Mouse (Mus musculus) MEL (cell line): ENCODE measurements around the gene Col19a1. TPM values are rescaled to one million over a fixed set of nuclear protein-coding genes. Genes with fewer than 3 reads are reported as not detected.

Source experiments
- DNase-seq: peaks from one replicate; pipeline ENCODE4 v3.0.0; 2011; ENCODE audit warnings: low read depth, low spot score
- H3K27ac ChIP-seq: 2 replicates; pipeline ENCODE4 v1.5.1; 2012; ENCODE audit warnings: low read depth, mild to moderate bottlenecking, control low read depth, low read length, moderate library complexity; ENCODE audit not compliant: control insufficient read depth
- H3K27me3 ChIP-seq, 2 experiments: fragments of 150-350 bp in 1 of 2; sonication (generic) in 1 of 2; 2 replicates each; pipeline ENCODE4 v1.6.1; 2012; ENCODE audit warnings: low read length in 2 of 2, mild to moderate bottlenecking in 2 of 2, improper control_type of control experiment in 1 of 2, moderate library complexity in 1 of 2; ENCODE audit not compliant: insufficient read depth in 2 of 2, control insufficient read depth in 1 of 2
- H3K36me3 ChIP-seq, 2 experiments: 2 replicates each; pipeline ENCODE4 v1.6.1; 2012 to 2014; ENCODE audit warnings: low read length in 2 of 2, improper control_type of control experiment in 1 of 2, inconsistent platforms in 1 of 2, mild to moderate bottlenecking in 1 of 2; ENCODE audit not compliant: insufficient read depth in 2 of 2, control insufficient read depth in 1 of 2
- H3K4me1 ChIP-seq, 2 experiments: fragments of 150-350 bp in 1 of 2; sonication (generic) in 1 of 2; 2 replicates each; pipeline ENCODE4 v1.6.1; 2012; ENCODE audit warnings: low read length in 2 of 2, improper control_type of control experiment in 1 of 2, mild to moderate bottlenecking in 1 of 2; ENCODE audit not compliant: insufficient read depth in 2 of 2, control insufficient read depth in 1 of 2
- H3K4me3 ChIP-seq, 2 experiments: fragments of 150-350 bp in 1 of 2; sonication (generic) in 1 of 2; 2 replicates each; pipeline ENCODE4 v1.5.1; 2012; ENCODE audit warnings: low read depth in 2 of 2, low read length in 2 of 2, mild to moderate bottlenecking in 2 of 2, moderate library complexity in 2 of 2, control low read depth in 1 of 2, improper control_type of control experiment in 1 of 2; ENCODE audit not compliant: control insufficient read depth in 1 of 2, insufficient read depth in 1 of 2
- H3K79me2 ChIP-seq: 2 replicates; pipeline ENCODE4 v1.6.1; 2012; ENCODE audit warnings: mild to moderate bottlenecking, low read length, moderate library complexity; ENCODE audit not compliant: control insufficient read depth, poor library complexity, insufficient read depth
- H3K9ac ChIP-seq: 2 replicates; pipeline ENCODE4 v1.6.1; 2012; ENCODE audit warnings: low read depth, mild to moderate bottlenecking, control low read depth, low read length, moderate library complexity; ENCODE audit not compliant: control insufficient read depth, poor library complexity, severe bottlenecking
- H3K9me3 ChIP-seq: fragments of 150-350 bp; sonication (generic); replicated peaks from 2 replicates; pipeline ENCODE4 v1.6.1; 2012; ENCODE audit warnings: mild to moderate bottlenecking, low read length, improper control_type of control experiment, moderate library complexity; ENCODE audit not compliant: insufficient read depth
- EP300 ChIP-seq, 2 experiments: IDR thresholded peaks; 2 replicates each; pipeline ENCODE4 v1.6.1; 2011; ENCODE audit warnings: improper control_type of control experiment in 2 of 2, low read length in 2 of 2, low read depth in 1 of 2, mild to moderate bottlenecking in 1 of 2
- ETS1 ChIP-seq: IDR thresholded peaks from 2 replicates; pipeline ENCODE4 v1.6.1; 2012; ENCODE audit warnings: low read depth, mild to moderate bottlenecking, inconsistent platforms, low read length, improper control_type of control experiment, moderate library complexity
- GABPA ChIP-seq: IDR thresholded peaks from 2 replicates; pipeline ENCODE4 v1.6.1; 2012; ENCODE audit warnings: low read depth, mild to moderate bottlenecking, inconsistent platforms, low read length, improper control_type of control experiment, moderate library complexity
- HCFC1 ChIP-seq: IDR thresholded peaks from 2 replicates; pipeline ENCODE4 v1.6.1; 2012; ENCODE audit warnings: low read depth, mild to moderate bottlenecking, inconsistent platforms, low read length, improper control_type of control experiment, moderate library complexity
- JUND ChIP-seq: IDR thresholded peaks from 2 replicates; pipeline ENCODE4 v1.6.1; 2011; ENCODE audit warnings: low read depth, mild to moderate bottlenecking, improper control_type of control experiment, low read length
- MXI1 ChIP-seq: IDR thresholded peaks from 2 replicates; pipeline ENCODE4 v1.6.1; 2011; ENCODE audit warnings: mild to moderate bottlenecking, low read depth, low read length, improper control_type of control experiment
- MYC ChIP-seq: IDR thresholded peaks from 2 replicates; pipeline ENCODE4 v1.6.1; 2011; ENCODE audit warnings: low read depth, mild to moderate bottlenecking, low read length, improper control_type of control experiment, moderate library complexity
- NRF1 ChIP-seq: IDR thresholded peaks from 2 replicates; pipeline ENCODE4 v1.6.1; 2014; ENCODE audit warnings: low read depth, mild to moderate bottlenecking, inconsistent platforms, low read length, improper control_type of control experiment, moderate library complexity; ENCODE audit not compliant: poor library complexity, insufficient read depth, severe bottlenecking
- POLR2AphosphoS2 ChIP-seq: IDR thresholded peaks from 2 replicates; pipeline ENCODE4 v1.6.1; 2011; ENCODE audit warnings: low read length, improper control_type of control experiment
- RAD21 ChIP-seq: IDR thresholded peaks from 2 replicates; pipeline ENCODE4 v1.6.1; 2011; ENCODE audit warnings: mild to moderate bottlenecking, low read depth, low read length, improper control_type of control experiment
- SIN3A ChIP-seq: IDR thresholded peaks from 2 replicates; pipeline ENCODE4 v1.6.1; 2012; ENCODE audit warnings: low read length, improper control_type of control experiment, inconsistent platforms
- SMC3 ChIP-seq: IDR thresholded peaks from 2 replicates; pipeline ENCODE4 v1.6.1; 2011; ENCODE audit warnings: low read depth, low read length, improper control_type of control experiment
- UBTF ChIP-seq: IDR thresholded peaks from 2 replicates; pipeline ENCODE4 v1.6.1; 2012; ENCODE audit warnings: low read depth, mild to moderate bottlenecking, inconsistent platforms, low read length, improper control_type of control experiment, moderate library complexity, borderline replicate concordance; ENCODE audit not compliant: insufficient read depth
- USF1 ChIP-seq: IDR thresholded peaks from 2 replicates; pipeline ENCODE4 v1.6.1; 2014; ENCODE audit warnings: low read depth, mild to moderate bottlenecking, inconsistent platforms, low read length, improper control_type of control experiment, moderate library complexity
- ZC3H11A ChIP-seq: IDR thresholded peaks from 2 replicates; pipeline ENCODE4 v1.6.1; 2012; ENCODE audit warnings: low read depth, mild to moderate bottlenecking, inconsistent platforms, low read length, improper control_type of control experiment
- ZNF384 ChIP-seq: IDR thresholded peaks from 2 replicates; pipeline ENCODE4 v1.6.1; 2012; ENCODE audit warnings: low read depth, mild to moderate bottlenecking, inconsistent platforms, low read length, improper control_type of control experiment
- polyA plus RNA-seq, 2 experiments: library from polyadenylated mRNA; stranded (reverse) in 1 of 2; unstranded in 1 of 2; fragments of >175 nt in 1 of 2; fragments of >200 nt in 1 of 2; gene quantifications; 2 replicates each; pipeline versions ENCODE4 v1.2.1 to v1.2.4; 2012; ENCODE audit warnings: low replicate concordance in 2 of 2, low read depth in 1 of 2; ENCODE audit not compliant: insufficient read length in 2 of 2, insufficient read depth in 1 of 2, missing spikeins in 1 of 2
- total RNA-seq: library from RNA; depleted of rRNA; stranded (reverse); fragments of 300-350 nt; gene quantifications from 2 replicates; pipeline ENCODE4 v1.2.3, GENCODE M21; 2012

Gene Col19a1
- total and polyA plus RNA-seq, 3 experiments: not detected

DNA sequence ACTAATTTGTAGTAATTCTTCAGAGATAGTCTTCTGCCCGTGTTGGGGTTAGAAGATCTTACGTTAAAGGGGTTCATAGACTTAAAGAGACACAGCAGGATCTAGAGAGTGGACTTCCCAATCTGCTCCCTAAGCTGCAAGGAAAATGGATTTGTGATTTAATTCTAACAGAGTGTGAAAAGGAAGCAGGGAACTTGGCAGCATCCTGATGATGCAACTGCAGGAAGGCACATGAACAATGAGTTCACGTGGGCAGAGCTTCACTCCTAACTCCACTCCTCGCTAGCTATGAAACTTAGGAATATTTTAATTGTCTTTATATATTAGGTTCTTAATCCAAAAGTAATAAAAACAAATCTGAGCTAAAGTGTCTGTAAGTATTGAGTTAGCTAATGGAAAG lies 69.8 kb downstream of the Col19a1 start:
- Histone ChIP-seq H3K4me3 (no peak overlapping the region), H3K4me1 (no peaks in the 10 kb centered on the region), H3K9ac (no peak overlapping the region), H3K9me3 (no peaks in the 10 kb centered on the region), H3K27ac (no peak overlapping the region), H3K36me3 (no peaks in the 10 kb centered on the region), H3K79me2 (no peaks in the 10 kb centered on the region), H3K27me3 (no peaks in the 10 kb centered on the region)
- DNase-seq: no peak
- no peak for TF ChIP-seq HCFC1
- TF ChIP-seq ETS1: no peak
- TF ChIP-seq GABPA: no peak
- TF ChIP-seq ZC3H11A: no peak
- TF ChIP-seq ZNF384: no peak
- TF ChIP-seq USF1: no peak
- no peak for TF ChIP-seq RAD21
- no peak for TF ChIP-seq SMC3
- no peak for TF ChIP-seq MXI1
- no peak for TF ChIP-seq POLR2AphosphoS2
- TF ChIP-seq EP300 (IDR thresholded peaks at IDR 0.05; ENCODE audit: low read depth in 1 of 2, low read length in 2 of 2): no peak
- no peak for TF ChIP-seq SIN3A
- TF ChIP-seq NRF1: no peak

DNA sequence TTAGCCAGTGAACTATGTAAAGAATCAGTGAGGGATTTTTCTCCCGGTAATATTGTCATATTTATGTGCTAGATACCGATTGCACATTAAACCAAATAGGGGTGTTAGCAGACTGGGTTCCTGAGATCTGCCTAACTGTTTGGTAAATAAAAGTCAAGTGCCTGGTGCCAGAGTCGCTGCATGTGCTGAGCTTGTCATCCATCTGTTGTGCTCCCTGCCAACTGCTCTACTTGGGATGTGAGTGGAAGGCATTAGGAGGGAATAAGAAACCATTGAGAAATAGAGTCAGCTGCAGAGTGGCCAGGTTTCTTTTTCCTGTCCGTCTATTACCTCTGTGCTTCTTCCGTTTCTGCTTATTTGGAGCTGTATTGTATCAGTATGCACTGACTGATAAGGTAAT lies 71.9 kb downstream of the Col19a1 start:
- Histone ChIP-seq H3K79me2 (no peaks in the 10 kb centered on the region), H3K9ac (no peak overlapping the region), H3K36me3 (no peaks in the 10 kb centered on the region), H3K27me3 (no peaks in the 10 kb centered on the region), H3K4me3 (no peak overlapping the region), H3K4me1 (no peaks in the 10 kb centered on the region), H3K27ac (no peak overlapping the region), H3K9me3 (no peaks in the 10 kb centered on the region)
- TF ChIP-seq JUND: no peak
- DNase-seq: no peak

DNA sequence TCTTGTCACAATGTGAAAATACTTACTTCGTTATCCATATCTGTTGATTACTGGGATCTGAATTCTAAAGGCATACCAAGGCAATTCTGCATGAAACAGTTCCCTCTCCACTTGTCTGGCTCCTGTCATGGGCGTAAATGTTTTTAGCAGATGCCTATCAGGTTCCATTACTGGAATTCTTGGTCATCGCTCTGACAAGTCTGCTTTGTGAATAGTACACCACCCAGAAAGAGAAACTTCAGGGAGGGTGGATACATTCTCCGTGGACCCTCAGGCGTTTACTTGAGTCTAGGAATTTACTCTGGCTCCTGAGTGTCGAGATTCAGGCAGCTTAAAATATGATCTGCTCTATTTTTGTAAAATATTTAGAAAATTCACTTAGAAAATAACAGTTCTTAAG lies 75.7 kb downstream of the Col19a1 start:
- Histone ChIP-seq H3K4me3 (no peak overlapping the region), H3K9me3 (no peaks in the 10 kb centered on the region), H3K36me3 (no peaks in the 10 kb centered on the region), H3K27me3 (no peaks in the 10 kb centered on the region), H3K4me1 (no peaks in the 10 kb centered on the region), H3K27ac (no peak overlapping the region), H3K79me2 (no peaks in the 10 kb centered on the region), H3K9ac (no peak overlapping the region)
- DNase-seq: no peak
- TF ChIP-seq USF1 (no peak), MXI1 (no peak), ZC3H11A (no peak), ETS1 (no peak), SIN3A (no peak), UBTF (no peak), MYC (no peak)
